Mouse (Mus musculus): Measurements from ENCODE around the gene Gm42674. TPM values are rescaled to one million over a fixed set of nuclear protein-coding genes. Genes with fewer than 3 reads are reported as not detected.

Gene Gm42674
- polyA plus RNA-seq, 1 experiment from 2014 or later, result not detected

GRCm38 (mm10) chr3:90631984-90632383 lies 30.3 kb downstream of the Gm42674 start:
- no peak overlapping the region for H3K4me2 ChIP-seq

GRCm38 (mm10) chr3:90638511-90639275 lies 37.0 kb downstream of the Gm42674 start:
- Histone ChIP-seq H3K36me3 (ENCODE audit: control insufficient read depth, insufficient read depth, low read length) (no peaks in the 10 kb centered on the region), H3K4me3 (ENCODE audit: low read depth, low read length) (no peak overlapping the region), H3K9ac (ENCODE audit: low read depth, low read length) (no peak overlapping the region), H3K27me3 (ENCODE audit: control insufficient read depth, insufficient read depth, low read length) (no peaks in the 10 kb centered on the region), H3K4me2 (no peak overlapping the region), H3K4me1 (ENCODE audit: control insufficient read depth, insufficient read depth, low read length) (no peaks in the 10 kb centered on the region), H3K9me3 (replicated peaks; ENCODE audit: control insufficient read depth, low read length) (no peaks in the 10 kb centered on the region), H3K27ac (ENCODE audit: low read depth, low read length) (no peak overlapping the region)
- 75% methylated on average over 1 of the region's 1 CpGs for WGBS (ENCODE audit: insufficient replicate concordance)
- ATAC-seq (replicated peaks; ENCODE audit: insufficient number of reproducible peaks, low FRiP score, low TSS enrichment), result no peak

More at GRCm38 (mm10) chr3:90631984-90632383, 30.3 kb downstream of the Gm42674 start:
- H3K36me3 ChIP-seq (ENCODE audit: control insufficient read depth, insufficient read depth, low read length), result no peaks in the 10 kb centered on the region
- H3K4me1 ChIP-seq (ENCODE audit: control insufficient read depth, insufficient read depth, low read length), result no peaks in the 10 kb centered on the region
- 60% methylated on average over 2 of the region's 2 CpGs for WGBS (ENCODE audit: insufficient replicate concordance)
- H3K27ac ChIP-seq (ENCODE audit: low read depth, low read length), result no peak overlapping the region
- no peak overlapping the region for H3K4me3 ChIP-seq (ENCODE audit: low read depth, low read length)
- no peak for ATAC-seq (replicated peaks; ENCODE audit: insufficient number of reproducible peaks, low FRiP score, low TSS enrichment)
- H3K27me3 ChIP-seq (ENCODE audit: control insufficient read depth, insufficient read depth, low read length), result no peaks in the 10 kb centered on the region
- H3K9me3 ChIP-seq (replicated peaks; ENCODE audit: control insufficient read depth, low read length), result no peaks in the 10 kb centered on the region
- no peak overlapping the region for H3K9ac ChIP-seq (ENCODE audit: low read depth, low read length)

- no peak overlapping the region for H3K27ac ChIP-seq (ENCODE audit: low read depth, low read length)
- H3K9me3 ChIP-seq (replicated peaks; ENCODE audit: control insufficient read depth, low read length), result no peaks in the 10 kb centered on the region
- H3K4me1 ChIP-seq (ENCODE audit: control insufficient read depth, insufficient read depth, low read length), result no peaks in the 10 kb centered on the region
- no peaks in the 10 kb centered on the region for H3K27me3 ChIP-seq (ENCODE audit: control insufficient read depth, insufficient read depth, low read length)
- no peaks in the 10 kb centered on the region for H3K36me3 ChIP-seq (ENCODE audit: control insufficient read depth, insufficient read depth, low read length)
- H3K4me2 ChIP-seq, result no peak overlapping the region
- H3K4me3 ChIP-seq (ENCODE audit: low read depth, low read length), result no peak overlapping the region
- H3K9ac ChIP-seq (ENCODE audit: low read depth, low read length), result no peak overlapping the region
- no peak; the same call in 1 of the 2 replicates for ATAC-seq (replicated peaks; ENCODE audit: insufficient number of reproducible peaks, low FRiP score, low TSS enrichment)
- 43% methylated on average over 7 of the region's 7 CpGs for WGBS (ENCODE audit: insufficient replicate concordance)
Measured at GRCm38 (mm10) chr3:90639511-90640154, 37.9 kb downstream of the Gm42674 start.

- no peak overlapping the region for H3K4me3 ChIP-seq (ENCODE audit: low read depth, low read length)
- no peak for ATAC-seq (replicated peaks; ENCODE audit: insufficient number of reproducible peaks, low FRiP score, low TSS enrichment)
- H3K4me2 ChIP-seq, result no peak overlapping the region
- no peaks in the 10 kb centered on the region for H3K9me3 ChIP-seq (replicated peaks; ENCODE audit: control insufficient read depth, low read length)
- H3K9ac ChIP-seq (ENCODE audit: low read depth, low read length), result no peak overlapping the region
- H3K36me3 ChIP-seq (ENCODE audit: control insufficient read depth, insufficient read depth, low read length), result no peaks in the 10 kb centered on the region
- H3K27me3 ChIP-seq (ENCODE audit: control insufficient read depth, insufficient read depth, low read length), result no peaks in the 10 kb centered on the region
- no peaks in the 10 kb centered on the region for H3K4me1 ChIP-seq (ENCODE audit: control insufficient read depth, insufficient read depth, low read length)
- H3K27ac ChIP-seq (ENCODE audit: low read depth, low read length), result no peak overlapping the region
- 69% methylated on average over 7 of the region's 7 CpGs for WGBS (ENCODE audit: insufficient replicate concordance)
Measured at GRCm38 (mm10) chr3:90640981-90641380, 39.3 kb downstream of the Gm42674 start.

- Histone ChIP-seq H3K9me3 (replicated peaks; ENCODE audit: control insufficient read depth, low read length) (no peaks in the 10 kb centered on the region), H3K4me2 (no peak overlapping the region), H3K36me3 (ENCODE audit: control insufficient read depth, insufficient read depth, low read length) (no peaks in the 10 kb centered on the region), H3K4me3 (ENCODE audit: low read depth, low read length) (no peak overlapping the region), H3K9ac (ENCODE audit: low read depth, low read length) (no peak overlapping the region), H3K4me1 (ENCODE audit: control insufficient read depth, insufficient read depth, low read length) (no peaks in the 10 kb centered on the region), H3K27me3 (ENCODE audit: control insufficient read depth, insufficient read depth, low read length) (no peaks in the 10 kb centered on the region), H3K27ac (ENCODE audit: low read depth, low read length) (no peak overlapping the region)
- WGBS (ENCODE audit: insufficient replicate concordance), result 43% methylated on average over 3 of the region's 3 CpGs
- ATAC-seq (replicated peaks; ENCODE audit: insufficient number of reproducible peaks, low FRiP score, low TSS enrichment), result no peak
Measured at GRCm38 (mm10) chr3:90644220-90644619, 42.5 kb downstream of the Gm42674 start.

- Histone ChIP-seq H3K27me3 (ENCODE audit: control insufficient read depth, insufficient read depth, low read length) (no peaks in the 10 kb centered on the region), H3K4me1 (ENCODE audit: control insufficient read depth, insufficient read depth, low read length) (no peaks in the 10 kb centered on the region), H3K9me3 (replicated peaks; ENCODE audit: control insufficient read depth, low read length) (no peaks in the 10 kb centered on the region), H3K36me3 (ENCODE audit: control insufficient read depth, insufficient read depth, low read length) (no peaks in the 10 kb centered on the region), H3K4me2 (no peak overlapping the region), H3K4me3 (ENCODE audit: low read depth, low read length) (no peak overlapping the region), H3K9ac (ENCODE audit: low read depth, low read length) (no peak overlapping the region), H3K27ac (ENCODE audit: low read depth, low read length) (no peak overlapping the region)
- 68% methylated on average over 1 of the region's 1 CpGs for WGBS (ENCODE audit: insufficient replicate concordance)
- ATAC-seq (replicated peaks; ENCODE audit: insufficient number of reproducible peaks, low FRiP score, low TSS enrichment), result no peak
Measured at GRCm38 (mm10) chr3:90647291-90647690, 45.6 kb downstream of the Gm42674 start.

- Histone ChIP-seq H3K9ac (ENCODE audit: low read depth, low read length) (no peak overlapping the region), H3K27me3 (ENCODE audit: control insufficient read depth, insufficient read depth, low read length) (0 out of 2 replicates have a peak, but pooled peaks cover 2% of the 10 kb centered on the region), H3K4me2 (no peak overlapping the region), H3K4me3 (ENCODE audit: low read depth, low read length) (no peak overlapping the region), H3K36me3 (ENCODE audit: control insufficient read depth, insufficient read depth, low read length) (no peaks in the 10 kb centered on the region), H3K4me1 (ENCODE audit: control insufficient read depth, insufficient read depth, low read length) (no peaks in the 10 kb centered on the region), H3K9me3 (replicated peaks; ENCODE audit: control insufficient read depth, low read length) (no peaks in the 10 kb centered on the region), H3K27ac (ENCODE audit: low read depth, low read length) (no peak overlapping the region)
- no peak for ATAC-seq (replicated peaks; ENCODE audit: insufficient number of reproducible peaks, low FRiP score, low TSS enrichment)
Measured at GRCm38 (mm10) chr3:90648981-90649380, 47.3 kb downstream of the Gm42674 start.

GRCm38 (mm10) chr3:90649832-90650231 lies 48.1 kb downstream of the Gm42674 start:
- Histone ChIP-seq H3K4me1 (ENCODE audit: control insufficient read depth, insufficient read depth, low read length) (no peaks in the 10 kb centered on the region), H3K9me3 (replicated peaks; ENCODE audit: control insufficient read depth, low read length) (no peaks in the 10 kb centered on the region), H3K4me3 (ENCODE audit: low read depth, low read length) (no peak overlapping the region), H3K9ac (ENCODE audit: low read depth, low read length) (no peak overlapping the region), H3K36me3 (ENCODE audit: control insufficient read depth, insufficient read depth, low read length) (no peaks in the 10 kb centered on the region), H3K27ac (ENCODE audit: low read depth, low read length) (no peak overlapping the region), H3K4me2 (no peak overlapping the region), H3K27me3 (ENCODE audit: control insufficient read depth, insufficient read depth, low read length) (0 out of 2 replicates have a peak, but pooled peaks cover 2% of the 10 kb centered on the region)
- WGBS (ENCODE audit: insufficient replicate concordance), result 78% methylated on average over 2 of the region's 2 CpGs
- ATAC-seq (replicated peaks; ENCODE audit: insufficient number of reproducible peaks, low FRiP score, low TSS enrichment), result no peak
